Mouse (Mus musculus) retina, embryonic 14.5 days (tissue): Measurements from ENCODE around the gene Psors1c2.

Experiments used
- DNase-seq: peaks from one replicate; pipeline ENCODE4 v3.0.0-alpha.2; 2015; ENCODE audit warnings: low spot score

Psors1c2 gene

GRCm38 (mm10) chr17:35517526-35517925 lies 15.5 kb upstream of the Psors1c2 start:
- DNase-seq: peak; percentile 32

GRCm38 (mm10) chr17:35524354-35524753 lies 8.6 kb upstream of the Psors1c2 start:
- no peak for DNase-seq

- no peak for DNase-seq
Observed at GRCm38 (mm10) chr17:35526644-35527043, 6.4 kb upstream of the Psors1c2 start.

- DNase-seq: no peak
Observed at GRCm38 (mm10) chr17:35532360-35532759, 641 bp upstream of the Psors1c2 start.

- peak; percentile 89 for DNase-seq
Observed at GRCm38 (mm10) chr17:35534343-35534742, 1.3 kb downstream of the Psors1c2 start.

GRCm38 (mm10) chr17:35537421-35537820 lies 4.4 kb downstream of the Psors1c2 start:
- no peak for DNase-seq

GRCm38 (mm10) chr17:35538476-35538875 lies 5.5 kb downstream of the Psors1c2 start:
- DNase-seq: no peak

GRCm38 (mm10) chr17:35539540-35539939 lies 6.5 kb downstream of the Psors1c2 start:
- DNase-seq: no peak

GRCm38 (mm10) chr17:35542761-35543411 lies 9.9 kb downstream of the Psors1c2 start:
- DNase-seq: no peak

- DNase-seq: peak; percentile 11
Observed at GRCm38 (mm10) chr17:35543412-35543861, 10.4 kb downstream of the Psors1c2 start.

GRCm38 (mm10) chr17:35544001-35544400 lies 11.0 kb downstream of the Psors1c2 start:
- no peak for DNase-seq

GRCm38 (mm10) chr17:35544680-35545079 lies 11.7 kb downstream of the Psors1c2 start:
- DNase-seq: peak; percentile 83

GRCm38 (mm10) chr17:35547465-35547864 lies 14.5 kb downstream of the Psors1c2 start:
- DNase-seq: no peak

- DNase-seq: no peak
Observed at GRCm38 (mm10) chr17:35548636-35549035, 15.6 kb downstream of the Psors1c2 start.

- no peak for DNase-seq
Observed at GRCm38 (mm10) chr17:35549437-35550142, 16.6 kb downstream of the Psors1c2 start.

GRCm38 (mm10) chr17:35550143-35550494 lies 17.1 kb downstream of the Psors1c2 start:
- no peak for DNase-seq

GRCm38 (mm10) chr17:35550871-35551270 lies 17.9 kb downstream of the Psors1c2 start:
- no peak for DNase-seq

GRCm38 (mm10) chr17:35551881-35552414 lies 18.9 kb downstream of the Psors1c2 start, which contains the start of gene Cdsn:
Gene Cdsn (plus strand): TSS chr17:35552128.
- DNase-seq: no peak

- DNase-seq: no peak
Observed at GRCm38 (mm10) chr17:35554321-35554720, 21.3 kb downstream of the Psors1c2 start.

GRCm38 (mm10) chr17:35554761-35555397 lies 21.9 kb downstream of the Psors1c2 start:
- DNase-seq: no peak

GRCm38 (mm10) chr17:35556186-35556765 lies 23.3 kb downstream of the Psors1c2 start:
- DNase-seq: no peak

GRCm38 (mm10) chr17:35556812-35557211 lies 23.8 kb downstream of the Psors1c2 start:
- DNase-seq: peak; percentile 72
